Mouse (Mus musculus) myocyte (in vitro differentiated cells): Measurements from ENCODE around the gene Tpp1.

ENCODE experiments used
- CEBPB ChIP-seq: IDR thresholded peaks from 2 replicates; pipeline ENCODE4 v1.6.1; 2011; ENCODE audit warnings: mild to moderate bottlenecking, moderate library complexity; ENCODE audit not compliant: poor library complexity, insufficient read depth, severe bottlenecking
- E2F4 ChIP-seq: IDR thresholded peaks from one replicate; pipeline ENCODE4 v1.6.1; 2011; ENCODE audit warnings: mild to moderate bottlenecking, control low read depth, moderate library complexity; ENCODE audit not compliant: insufficient read depth
- MAX ChIP-seq: IDR thresholded peaks from one replicate; pipeline ENCODE4 v1.6.1; 2011; ENCODE audit warnings: low read depth, mild to moderate bottlenecking, control low read depth
- MYOD1 ChIP-seq, 3 experiments: IDR thresholded peaks; one replicate each; pipeline ENCODE4 v1.6.1; 2011; ENCODE audit warnings: control low read depth in 2 of 3, low read depth in 2 of 3, mild to moderate bottlenecking in 2 of 3, moderate library complexity in 1 of 3; ENCODE audit not compliant: insufficient read length in 2 of 3, control insufficient read depth in 1 of 3
- POLR2A ChIP-seq: IDR thresholded peaks from one replicate; pipeline ENCODE4 v1.6.1; 2011; ENCODE audit warnings: low read depth, mild to moderate bottlenecking, control low read depth, moderate library complexity; ENCODE audit not compliant: insufficient read length
- POLR2AphosphoS2 ChIP-seq: IDR thresholded peaks from one replicate; pipeline ENCODE4 v1.6.1; 2011; ENCODE audit warnings: low read depth, control low read depth; ENCODE audit not compliant: insufficient read length
- SRF ChIP-seq: IDR thresholded peaks from one replicate; pipeline ENCODE4 v1.6.1; 2011; ENCODE audit warnings: low read depth; ENCODE audit not compliant: control insufficient read depth, insufficient read length
- USF1 ChIP-seq: IDR thresholded peaks from one replicate; pipeline ENCODE4 v1.6.1; 2011; ENCODE audit warnings: low read depth, mild to moderate bottlenecking, control low read depth, moderate library complexity

DNA sequence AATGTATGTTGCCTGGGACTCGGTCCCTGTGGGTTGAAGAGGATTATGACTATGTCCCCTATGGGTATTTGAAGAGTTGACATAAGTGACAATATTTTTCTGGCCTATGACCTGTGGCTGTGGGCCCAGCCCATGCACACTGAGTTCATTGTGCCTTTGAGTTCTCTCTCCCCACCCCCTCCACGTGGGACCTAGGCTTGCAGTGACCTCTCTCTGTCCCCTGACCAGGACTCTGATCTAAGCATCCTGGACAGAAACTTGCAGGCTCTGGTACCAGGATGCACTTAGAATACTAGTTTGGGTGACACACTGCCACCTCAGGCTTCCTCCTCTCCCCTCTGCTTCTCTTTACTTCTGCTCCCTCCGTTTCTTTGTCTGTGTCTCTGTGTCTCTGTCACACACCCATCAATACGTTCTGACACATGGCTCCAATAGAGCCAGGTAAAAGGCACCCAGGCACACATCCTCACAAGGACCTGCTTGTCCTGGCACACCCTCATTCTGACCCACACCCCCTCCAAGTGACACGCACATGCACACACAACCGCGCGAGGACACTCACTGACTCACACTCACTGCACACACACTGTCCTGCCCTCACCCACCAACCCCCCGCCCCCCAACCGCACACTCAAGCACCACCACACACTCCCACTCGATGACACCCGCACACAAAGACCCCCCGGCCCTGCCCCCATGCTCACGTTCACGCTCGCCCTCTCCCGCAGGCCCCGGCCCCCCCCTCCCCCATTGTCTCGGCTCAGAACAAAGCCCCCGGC lies 34.7 kb upstream of the Tpp1 start:
- TF ChIP-seq SRF (no peak), MYOD1 (IDR thresholded peaks at IDR 0.05; ENCODE audit: control insufficient read depth in 1 of 3, insufficient read length in 2 of 3, low read depth in 2 of 3) (no peak), CEBPB (no peak), POLR2A (no peak), POLR2AphosphoS2 (no peak), USF1 (no peak), MAX (no peak), E2F4 (no peak)
